Mouse (Mus musculus): ENCODE measurements around the gene Lin54.
A peak's percentile ranks its signal among the peaks of the same experiment; 100 is the strongest.

Lin54 gene

GRCm38 (mm10) chr5:100415761-100416590, 84.5 kb downstream of the Lin54 start, which contains the start of gene Sec31a:
Gene Sec31a, minus strand, starts transcription at chr5:100416234.
- DNase-seq = peak; percentile 98

- DNase-seq = no peak
Observed at GRCm38 (mm10) chr5:100414474-100415196, 85.8 kb downstream of the Lin54 start.

- no peak for DNase-seq
Observed at GRCm38 (mm10) chr5:100412886-100413285, 87.6 kb downstream of the Lin54 start.

- DNase-seq = no peak
Observed at GRCm38 (mm10) chr5:100410281-100410680, 90.2 kb downstream of the Lin54 start.

GRCm38 (mm10) chr5:100408485-100408884, 92.0 kb downstream of the Lin54 start:
- no peak for DNase-seq

- DNase-seq = no peak
Observed at GRCm38 (mm10) chr5:100396753-100397152, 103.7 kb downstream of the Lin54 start.

- peak in 1 of 2 experiments; percentile 10 for DNase-seq
Observed at GRCm38 (mm10) chr5:100393681-100394080, 106.8 kb downstream of the Lin54 start.

- no peak for DNase-seq
Observed at GRCm38 (mm10) chr5:100392436-100392955, 107.9 kb downstream of the Lin54 start.

All from lung, adult 18-20 months (tissue).